Mouse (Mus musculus): ENCODE data around the gene Ndufb3.
A peak's percentile ranks its signal among the peaks of the same experiment; 100 is the strongest.
"Not testable (repeated sequence)": the region's sequence is repeated elsewhere in the genome, so short reads cannot be mapped to it uniquely, and the experiment has no call there.

Ndufb3 gene

DNA sequence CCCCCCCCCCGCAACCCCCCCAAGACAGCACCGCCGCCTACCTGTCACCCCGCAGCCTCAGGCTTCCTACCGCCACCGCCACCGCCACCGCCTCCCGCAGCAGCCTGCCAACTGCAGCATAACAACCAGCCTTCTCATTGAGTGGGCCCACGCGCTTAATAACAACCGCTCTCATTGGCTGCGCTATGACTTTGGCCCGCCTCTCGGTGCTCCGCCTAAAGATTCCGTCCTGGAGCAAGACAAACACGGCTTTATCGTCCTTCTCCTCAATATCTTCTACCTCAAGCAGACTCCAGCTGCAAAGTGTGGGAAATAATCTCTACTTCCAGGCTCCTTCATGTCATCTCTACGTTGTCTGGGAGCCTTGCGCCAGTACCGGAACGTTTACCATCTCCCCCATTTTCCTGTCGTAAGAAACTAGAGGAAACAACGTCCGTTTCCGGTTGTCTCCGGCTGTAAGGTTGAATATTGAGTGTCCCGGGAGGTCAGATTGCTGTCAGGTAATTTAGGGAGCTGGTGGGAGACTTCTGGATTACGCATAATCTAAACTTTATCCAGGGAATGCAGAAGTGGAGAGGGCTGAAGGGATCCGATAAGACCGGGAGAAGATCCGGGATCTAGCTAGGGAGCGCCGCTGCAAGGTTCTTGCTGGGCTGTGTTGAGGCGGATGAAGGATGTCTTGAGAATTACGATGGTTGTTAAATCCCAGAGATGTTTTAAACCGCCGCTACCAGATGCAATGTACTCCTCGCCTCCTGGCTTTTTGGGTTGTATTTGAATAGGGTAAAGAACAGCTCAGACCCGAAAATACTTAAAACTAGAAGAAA lies at the start of gene Ndufb3, which contains the start of gene Fam126b:
Ndufb3 (plus strand) TSS at position 214 of the 827 bp plus-strand sequence.
Fam126b (minus strand) TSS at position 153 of the 827 bp plus-strand sequence.
- DNase-seq (ENCODE audit: low spot score in 2 of 2) = peak; percentile 83 to 86

DNA sequence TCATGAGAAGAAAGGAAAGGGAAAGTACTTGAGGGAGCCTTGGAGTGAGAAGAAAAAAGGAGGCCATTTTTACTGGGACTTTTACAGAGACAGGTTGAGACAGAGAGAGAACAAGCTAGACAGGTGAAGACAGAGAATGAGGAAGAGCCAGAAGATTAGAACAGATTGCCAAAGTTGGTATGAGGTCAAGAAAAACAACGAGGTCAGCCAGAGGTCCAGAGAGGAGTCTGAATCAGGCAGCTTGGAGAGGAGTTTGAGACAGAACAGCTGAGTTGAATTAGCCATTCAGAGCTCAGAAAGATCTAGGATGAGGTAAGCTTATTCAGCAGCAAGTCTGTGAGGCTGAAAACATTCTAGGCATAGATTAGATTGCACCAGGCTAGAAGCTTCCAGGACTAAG lies 44.8 kb upstream of the Ndufb3 start:
- DNase-seq (ENCODE audit: low spot score in 2 of 2) = no peak

DNA sequence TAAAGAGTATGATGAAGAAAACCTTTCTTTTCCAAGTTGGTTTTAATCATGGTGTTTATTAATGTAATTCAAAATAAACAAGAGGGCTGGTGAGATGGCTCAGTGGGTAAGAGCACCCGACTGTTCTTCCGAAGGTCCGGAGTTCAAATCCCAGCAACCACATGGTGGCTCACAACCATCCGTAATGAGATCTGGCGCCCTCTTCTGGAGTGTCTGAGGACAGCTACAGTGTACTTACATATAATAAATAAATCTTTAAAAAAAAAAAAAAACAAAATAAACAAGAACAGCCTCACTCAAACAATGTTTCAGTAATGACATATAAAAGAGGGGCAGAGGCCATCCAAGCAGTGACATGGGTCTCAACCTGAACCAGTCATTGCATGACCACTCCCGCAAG lies 25.8 kb upstream of the Ndufb3 start:
- DNase-seq (ENCODE audit: low spot score in 2 of 2) = not testable (repeated sequence)

DNA sequence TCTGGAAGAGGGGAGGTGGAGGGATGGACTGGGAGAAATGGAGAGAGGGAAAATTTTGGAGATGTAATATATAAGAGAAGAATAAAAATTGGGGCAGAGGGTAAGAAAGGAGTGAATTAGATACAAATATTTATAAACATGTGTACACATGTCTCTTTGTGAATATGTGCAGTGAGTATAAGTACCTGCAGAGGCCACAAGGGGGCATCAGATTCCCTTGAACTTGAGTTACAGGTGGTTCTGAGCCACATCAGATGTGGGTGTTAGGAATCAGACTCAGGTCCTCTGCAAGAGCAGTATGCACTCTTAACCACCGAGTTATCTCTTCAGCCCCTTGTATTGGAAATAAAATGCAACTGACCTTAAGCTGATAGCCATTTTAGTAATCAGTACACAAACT lies 23.7 kb upstream of the Ndufb3 start:
- no peak for DNase-seq (ENCODE audit: low spot score in 2 of 2)

DNA sequence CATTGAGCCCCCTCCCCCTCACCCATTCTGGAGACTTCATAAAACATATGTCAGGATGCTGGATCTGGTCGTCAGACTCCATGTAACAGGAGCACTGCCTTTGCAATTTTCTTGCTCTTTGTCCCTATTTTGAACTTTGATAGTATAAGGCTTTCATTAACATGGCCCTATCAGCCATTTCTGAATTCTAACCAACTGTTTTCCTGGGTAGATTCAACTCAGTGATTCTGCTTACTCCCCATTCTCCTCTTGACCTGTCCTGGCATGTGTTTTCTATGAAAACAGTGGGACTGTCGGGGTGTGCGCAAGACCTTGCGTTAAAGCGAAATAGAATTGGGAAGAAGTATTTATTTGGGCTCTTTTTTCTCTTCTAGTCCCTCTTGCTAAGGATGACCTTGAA lies 21.2 kb upstream of the Ndufb3 start:
- DNase-seq (ENCODE audit: low spot score in 2 of 2) = no peak

DNA sequence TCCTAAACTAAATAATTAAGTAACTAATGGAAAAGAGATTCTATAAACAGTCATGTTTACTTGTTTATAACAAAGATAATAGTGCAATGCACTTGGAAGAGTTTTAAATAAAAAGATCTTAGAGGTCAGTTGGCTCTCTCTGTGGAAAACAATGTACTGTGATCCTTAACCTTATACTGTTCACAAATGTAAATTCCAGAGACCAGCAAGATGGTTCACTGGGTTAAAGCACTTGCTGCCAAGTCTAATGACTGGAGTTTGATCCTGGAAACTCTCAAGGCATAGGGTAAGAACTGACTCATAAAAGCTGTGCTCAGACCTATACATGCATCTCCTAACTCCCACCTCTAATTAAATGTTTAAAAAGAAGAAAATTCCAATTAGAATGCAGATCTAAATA lies 19.6 kb upstream of the Ndufb3 start:
- no peak for DNase-seq (ENCODE audit: low spot score in 2 of 2)

DNA sequence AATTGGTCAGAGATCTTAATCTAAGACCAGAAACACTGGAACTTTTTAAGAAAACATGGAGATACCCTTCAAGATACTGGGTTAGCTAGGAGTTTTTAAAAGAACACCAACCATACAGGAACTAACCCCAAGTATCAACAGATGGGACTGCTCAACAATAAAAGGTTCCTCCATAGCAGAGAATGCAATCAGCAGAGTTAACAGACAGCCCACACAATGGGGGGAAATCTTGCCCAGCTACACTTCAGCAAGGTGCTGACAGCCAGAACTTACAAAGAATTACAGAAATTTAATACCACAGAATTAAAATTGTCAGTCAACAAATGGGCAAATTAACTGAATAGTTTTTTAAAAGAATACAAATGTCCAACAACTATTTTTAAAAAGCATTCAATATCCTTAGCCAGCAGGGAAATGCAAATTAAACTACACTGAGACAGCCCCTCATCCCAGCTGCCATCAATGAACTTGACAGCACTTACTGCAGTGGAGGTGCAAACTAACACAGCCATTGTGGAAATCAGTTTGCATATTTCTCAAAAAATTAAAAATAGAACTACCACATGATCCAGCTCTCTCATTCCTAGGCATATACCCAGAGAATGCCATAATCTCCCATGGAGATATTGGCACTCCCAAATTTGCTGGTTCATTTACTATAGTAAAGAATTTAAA lies 17.6 kb upstream of the Ndufb3 start:
- DNase-seq (ENCODE audit: low spot score in 2 of 2) = no peak

DNA sequence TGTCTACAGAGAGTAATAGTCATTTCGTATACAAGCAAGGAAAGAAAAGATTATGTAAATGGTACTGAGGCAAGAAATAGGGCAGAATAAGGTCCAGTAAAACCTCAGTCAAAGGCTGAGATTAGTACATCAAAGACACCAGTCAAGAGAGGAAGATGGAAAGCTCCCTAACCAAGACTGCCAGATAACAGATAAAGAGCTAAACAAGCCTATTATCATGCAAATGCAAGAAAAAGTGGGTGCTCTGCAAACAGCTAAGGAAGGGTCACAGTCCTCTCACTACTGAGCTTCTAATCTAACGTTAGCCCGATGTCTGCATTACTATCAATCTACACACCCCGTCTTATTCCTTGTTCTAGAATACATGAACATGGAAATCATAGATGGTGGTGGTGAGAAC lies 15.7 kb upstream of the Ndufb3 start:
- DNase-seq (ENCODE audit: low spot score in 2 of 2) = no peak

DNA sequence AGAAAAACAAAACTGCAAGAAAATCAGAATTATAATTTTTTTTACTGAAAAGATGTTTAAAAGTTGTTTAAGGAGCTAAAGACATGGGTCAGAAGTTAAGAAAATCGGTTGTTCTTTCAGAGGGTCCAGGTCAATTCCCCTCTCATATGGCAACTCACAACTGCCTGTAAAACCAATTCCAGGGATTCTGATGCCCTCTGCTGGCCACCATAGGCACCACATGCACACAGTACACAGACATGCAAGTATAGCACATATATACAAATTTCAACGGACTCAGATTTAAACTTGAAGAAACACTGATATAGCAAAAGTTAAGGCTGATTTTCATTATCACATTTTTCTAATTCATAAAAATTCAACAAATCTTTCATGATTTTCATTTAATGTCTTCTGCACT lies 7.0 kb upstream of the Ndufb3 start:
- no peak for DNase-seq (ENCODE audit: low spot score in 2 of 2)

DNA sequence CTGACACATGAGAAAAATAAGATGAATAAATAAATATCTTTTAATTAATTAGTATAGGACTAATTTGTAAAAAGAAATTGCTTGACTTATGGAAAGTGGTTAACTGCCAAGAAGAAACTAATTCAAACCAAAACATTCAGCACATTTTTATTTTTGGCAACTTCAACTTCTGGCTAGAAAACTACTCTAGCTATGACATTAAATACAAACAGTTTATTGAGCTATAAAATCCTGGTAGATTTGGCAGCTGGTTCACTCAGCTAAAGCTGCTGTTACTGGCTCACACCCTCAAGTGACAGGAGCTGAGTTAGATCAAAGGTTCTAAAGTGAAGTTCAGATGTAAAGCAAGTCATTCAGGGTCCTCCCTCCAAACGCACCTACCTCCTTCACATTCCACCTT lies 3.6 kb upstream of the Ndufb3 start:
- DNase-seq (ENCODE audit: low spot score in 2 of 2) = no peak

DNA sequence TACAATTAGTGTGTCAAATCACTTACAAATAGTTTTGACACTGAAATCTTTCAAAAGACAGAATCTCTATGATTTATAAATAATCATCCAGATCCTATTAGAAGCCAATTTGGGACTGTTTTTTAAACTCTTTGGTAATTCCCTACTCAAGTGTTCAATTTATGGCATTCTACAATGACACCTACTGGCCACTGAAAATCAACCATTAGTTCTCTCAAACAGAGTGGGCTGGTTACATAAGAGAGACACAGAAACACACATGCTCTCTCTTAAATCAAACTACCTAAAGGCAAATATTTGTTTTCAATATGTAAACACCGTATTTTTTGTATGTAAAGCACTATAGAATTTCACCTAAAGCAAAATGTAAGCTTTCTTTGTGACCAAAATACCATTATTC lies 1.9 kb upstream of the Ndufb3 start:
- no peak for DNase-seq (ENCODE audit: low spot score in 2 of 2)

DNA sequence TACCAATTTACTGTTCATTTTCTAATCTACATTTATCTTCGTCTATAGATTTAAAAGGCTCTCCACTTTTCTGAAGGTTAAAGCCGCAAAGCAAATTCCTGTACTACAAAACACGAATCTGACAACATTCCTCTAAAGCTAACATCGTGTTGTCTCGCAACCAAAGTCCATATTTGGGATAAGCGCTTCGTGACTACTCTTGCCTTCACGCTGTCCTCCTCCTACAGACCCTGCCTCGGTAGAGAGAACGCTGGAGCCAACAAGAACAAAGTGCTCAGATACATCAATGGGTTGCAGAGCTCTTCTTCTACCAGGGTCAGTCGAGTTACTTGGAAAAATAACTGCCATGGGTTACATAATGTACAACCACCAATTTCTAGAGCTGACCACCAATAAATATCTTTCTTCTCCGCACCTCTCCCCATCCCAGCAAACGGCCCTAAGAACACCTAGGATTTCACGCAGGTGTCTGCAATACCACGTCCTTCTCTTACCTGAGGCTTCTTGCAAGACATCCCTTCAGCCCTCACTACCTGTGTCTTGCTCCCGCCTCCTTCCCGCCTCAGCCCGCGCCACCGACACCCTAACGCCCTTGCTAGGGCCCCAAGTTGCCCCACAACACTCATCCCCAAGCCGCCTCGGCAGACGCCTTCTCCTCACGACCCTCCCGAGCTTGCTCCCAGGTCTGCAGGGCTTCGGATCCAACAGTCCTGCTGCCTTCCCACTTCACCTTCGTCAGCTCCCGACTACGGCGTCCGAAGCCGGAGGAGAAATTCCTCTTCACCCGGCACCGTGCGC lies 612 bp upstream of the Ndufb3 start:
- peak; percentile 10 to 14 for DNase-seq (ENCODE audit: low spot score in 2 of 2)

DNA sequence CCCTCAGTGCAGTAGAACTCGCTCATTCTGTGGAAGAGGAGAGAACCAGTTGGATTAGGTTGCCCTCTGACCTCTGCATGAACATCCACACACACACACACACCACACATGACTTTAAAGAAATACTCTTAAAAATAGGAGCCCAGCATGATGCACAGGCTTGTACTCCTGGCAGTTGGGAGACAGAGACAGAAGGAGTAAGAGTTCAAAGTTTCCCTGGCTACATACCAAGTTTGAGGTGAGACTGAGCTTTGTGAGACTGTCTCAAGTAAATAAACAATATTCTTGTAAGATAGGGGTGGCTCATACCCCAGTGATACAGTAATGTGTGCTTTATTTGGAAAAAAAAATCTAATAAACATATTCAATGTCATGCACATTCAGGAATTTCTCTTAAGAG lies 1.3 kb downstream of the Ndufb3 start:
- DNase-seq (ENCODE audit: low spot score in 2 of 2) = no peak

DNA sequence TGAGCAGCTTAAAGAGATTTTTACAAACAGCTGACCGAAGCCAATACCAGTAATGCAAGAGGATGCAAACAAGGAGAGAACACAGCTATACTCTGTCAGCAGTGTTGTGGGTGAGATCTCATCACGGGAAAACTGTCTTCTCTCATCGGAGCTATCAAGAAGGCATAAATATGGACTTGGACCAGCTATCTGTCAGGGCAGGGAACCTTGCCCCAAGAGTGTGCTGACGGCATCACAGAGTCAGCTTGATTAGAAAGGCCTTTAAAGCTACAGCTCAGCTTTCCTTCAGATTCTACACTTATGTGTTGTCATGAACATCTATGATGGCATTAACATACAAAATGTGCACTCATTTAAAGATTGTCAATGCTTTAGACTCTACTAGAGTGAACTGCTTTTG lies 16.5 kb downstream of the Ndufb3 start:
- DNase-seq (ENCODE audit: low spot score in 2 of 2) = no peak

DNA sequence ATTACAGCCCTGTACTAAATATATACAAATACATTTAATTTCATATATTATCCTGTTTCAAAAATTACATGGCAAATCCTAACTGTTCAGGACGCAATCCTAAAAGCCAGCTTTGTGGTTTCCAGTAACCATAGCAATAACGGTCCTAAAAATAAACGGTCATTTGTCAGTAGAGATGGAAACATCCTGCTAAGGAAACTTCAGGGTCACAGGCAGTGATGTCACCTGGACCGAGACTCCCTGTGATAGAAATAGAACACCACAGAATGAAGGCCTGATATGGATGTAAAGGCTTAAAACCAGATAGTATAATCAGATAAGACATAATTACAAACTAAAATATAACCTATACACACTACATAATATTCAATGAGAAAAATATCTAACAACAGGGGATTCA lies 17.6 kb downstream of the Ndufb3 start:
- no peak for DNase-seq (ENCODE audit: low spot score in 2 of 2)

DNA sequence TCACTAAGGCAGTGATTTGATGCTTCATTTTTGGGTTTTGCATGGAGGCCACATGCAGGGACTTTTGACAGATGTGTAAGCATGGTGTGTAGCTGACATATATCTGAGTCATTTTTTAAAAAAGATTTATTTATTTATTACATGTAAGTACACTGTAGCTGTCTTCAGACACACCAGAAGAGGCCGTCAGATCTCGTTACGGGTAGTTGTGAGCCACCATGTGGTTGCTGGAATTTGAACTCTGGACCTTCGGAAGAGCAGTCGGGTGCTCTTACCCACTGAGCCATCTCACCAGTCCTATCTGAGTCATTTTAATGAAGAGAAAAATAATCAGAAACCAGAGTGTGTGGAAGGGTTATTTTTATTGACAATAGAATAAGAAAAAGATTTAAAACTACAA lies 23.4 kb downstream of the Ndufb3 start:
- not testable (repeated sequence) for DNase-seq (ENCODE audit: low spot score in 2 of 2)

DNA sequence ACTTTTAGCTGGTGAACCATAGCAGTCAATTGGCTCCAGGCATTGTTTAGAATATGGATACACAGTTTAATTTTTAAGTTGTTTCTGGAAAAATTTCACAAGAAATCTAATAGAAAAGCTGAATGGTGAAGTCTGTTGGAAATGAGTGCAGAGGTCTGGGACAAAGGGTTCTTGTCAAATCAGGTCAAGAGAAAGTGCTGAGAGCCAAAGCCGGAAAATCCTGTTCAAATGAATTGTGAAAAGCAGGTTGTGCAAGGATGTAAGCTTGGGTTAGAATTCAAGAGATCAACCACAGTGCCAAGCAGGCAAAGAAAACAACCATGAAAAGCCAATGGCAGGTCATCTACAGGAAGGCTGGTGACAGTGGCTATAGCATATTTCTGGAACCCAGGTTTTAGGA lies 24.0 kb downstream of the Ndufb3 start:
- DNase-seq (ENCODE audit: low spot score in 2 of 2) = no peak

DNA sequence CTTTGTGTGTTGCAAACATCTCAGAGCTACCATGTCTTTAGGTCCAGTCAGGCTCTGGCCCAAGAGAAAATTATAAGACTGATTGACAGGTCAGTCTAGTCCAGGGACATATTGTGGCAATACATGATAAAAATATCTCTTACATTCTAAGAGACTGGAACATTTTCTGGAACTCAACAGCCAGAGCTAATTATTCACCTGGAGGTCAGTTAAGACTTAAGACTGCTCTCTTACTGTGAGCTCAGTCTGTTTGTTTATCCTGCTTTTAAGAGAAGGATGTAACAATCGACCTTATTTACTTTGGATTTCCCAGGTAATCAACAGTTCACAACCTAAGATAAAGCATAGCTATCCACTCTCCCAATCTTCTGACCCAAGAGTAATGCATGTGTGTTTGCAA lies 24.4 kb downstream of the Ndufb3 start:
- DNase-seq (ENCODE audit: low spot score in 2 of 2) = no peak

DNA sequence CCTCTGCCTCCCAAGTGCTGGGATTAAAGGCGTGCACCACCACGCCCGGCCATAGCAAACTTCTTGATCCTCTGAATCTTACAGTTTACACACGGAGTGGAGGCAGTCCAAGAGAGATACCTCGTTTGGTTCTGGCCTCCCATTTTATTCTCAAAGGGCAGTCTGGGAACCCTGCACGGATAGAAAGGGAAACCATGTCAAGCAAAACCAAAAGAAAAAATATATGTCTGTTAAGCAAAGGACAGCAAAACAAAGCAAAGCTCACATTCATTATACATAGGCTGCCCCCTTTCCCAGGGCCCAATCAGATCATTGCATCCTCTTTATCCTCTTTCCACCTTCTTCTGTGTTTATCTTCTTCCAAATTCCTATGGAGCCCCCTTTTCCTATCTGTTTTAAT lies 27.6 kb downstream of the Ndufb3 start:
- DNase-seq (ENCODE audit: low spot score in 2 of 2) = peak in 1 of 2 experiments; percentile 27

DNA sequence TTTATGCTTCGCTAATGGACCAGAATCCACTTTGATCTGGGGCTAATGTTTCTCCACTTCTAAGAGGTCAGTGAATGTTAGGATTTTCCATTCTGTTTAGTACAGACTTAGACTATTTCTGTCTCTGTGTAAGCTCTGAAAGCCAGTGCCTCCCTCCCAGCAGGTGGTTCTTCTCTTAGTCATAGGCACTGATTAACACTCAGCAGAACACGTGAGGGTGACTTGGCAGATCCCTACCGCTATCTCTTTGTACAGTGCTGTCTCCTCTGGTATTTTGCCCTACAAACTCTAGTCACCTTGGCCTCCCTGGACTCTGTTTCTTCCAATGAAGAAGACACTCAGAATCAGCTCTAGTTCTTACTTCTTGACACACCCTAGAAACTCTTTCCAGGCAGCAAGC lies 28.2 kb downstream of the Ndufb3 start:
- peak in 1 of 2 experiments; percentile 15 for DNase-seq (ENCODE audit: low spot score in 2 of 2)

DNA sequence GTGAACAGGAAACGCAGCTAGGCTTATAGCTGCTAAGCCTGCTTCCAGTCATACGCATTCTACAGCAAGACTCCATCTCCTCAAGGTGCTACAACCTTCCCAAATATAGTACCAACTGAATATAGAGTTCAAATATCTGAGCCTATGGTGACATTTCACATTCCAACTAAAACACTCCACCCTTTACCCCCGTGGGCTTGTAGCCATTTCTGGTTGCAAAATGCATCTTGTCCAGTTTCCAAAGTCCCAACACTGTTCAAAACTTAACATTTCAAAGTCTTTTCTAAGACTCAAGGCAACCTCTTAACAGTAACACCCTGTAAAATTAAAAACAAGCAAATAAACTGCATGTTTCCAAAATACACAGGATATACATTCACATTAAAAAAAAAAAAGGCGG lies 29.0 kb downstream of the Ndufb3 start:
- no peak for DNase-seq (ENCODE audit: low spot score in 2 of 2)

DNA sequence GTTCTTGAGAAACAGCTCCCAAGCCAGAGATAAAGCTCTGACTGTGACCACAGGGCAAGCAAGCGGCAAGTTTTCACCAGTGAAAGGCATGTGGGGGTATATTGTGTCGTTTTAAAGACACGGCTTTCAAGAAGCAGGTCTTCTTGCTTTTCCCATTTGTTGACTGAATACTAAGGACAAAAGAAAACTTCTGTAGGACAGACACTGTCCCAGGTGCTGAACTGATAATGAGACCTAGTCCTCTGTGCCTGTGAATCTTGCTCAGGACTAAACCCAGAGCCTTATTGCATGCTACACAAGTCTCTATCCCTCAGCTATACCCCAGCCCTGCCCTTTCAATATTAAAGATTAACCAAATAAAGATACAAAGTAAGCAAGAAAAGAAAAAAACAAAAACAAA lies 30.0 kb downstream of the Ndufb3 start:
- no peak for DNase-seq (ENCODE audit: low spot score in 2 of 2)

DNA sequence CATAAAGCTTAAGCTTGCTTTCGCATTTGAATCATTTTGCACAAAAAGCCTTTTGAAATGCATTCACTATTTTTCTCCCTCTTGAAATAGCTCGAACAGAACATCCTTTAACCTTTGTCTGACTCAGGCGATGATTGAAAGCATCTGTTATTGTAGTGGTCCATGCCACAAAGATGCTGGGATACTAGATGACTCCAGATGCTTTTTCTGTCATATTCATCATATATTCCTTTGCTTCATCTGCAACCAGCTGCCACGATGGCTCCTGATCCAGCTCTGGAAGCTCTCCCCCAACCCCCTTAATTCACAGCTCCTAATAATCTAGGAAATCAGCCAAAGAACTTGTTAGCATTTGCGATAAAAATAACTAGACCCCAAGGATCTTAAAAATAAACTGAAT lies 30.9 kb downstream of the Ndufb3 start:
- no peak for DNase-seq (ENCODE audit: low spot score in 2 of 2)

All from frontal cortex, postnatal 25 days (tissue).